Mouse (Mus musculus): ENCODE data around the gene Ndufb3.
"Not testable (repeated sequence)": the region's sequence is repeated elsewhere in the genome, so short reads cannot be mapped to it uniquely, and the experiment has no call there.

The Ndufb3 gene

DNA sequence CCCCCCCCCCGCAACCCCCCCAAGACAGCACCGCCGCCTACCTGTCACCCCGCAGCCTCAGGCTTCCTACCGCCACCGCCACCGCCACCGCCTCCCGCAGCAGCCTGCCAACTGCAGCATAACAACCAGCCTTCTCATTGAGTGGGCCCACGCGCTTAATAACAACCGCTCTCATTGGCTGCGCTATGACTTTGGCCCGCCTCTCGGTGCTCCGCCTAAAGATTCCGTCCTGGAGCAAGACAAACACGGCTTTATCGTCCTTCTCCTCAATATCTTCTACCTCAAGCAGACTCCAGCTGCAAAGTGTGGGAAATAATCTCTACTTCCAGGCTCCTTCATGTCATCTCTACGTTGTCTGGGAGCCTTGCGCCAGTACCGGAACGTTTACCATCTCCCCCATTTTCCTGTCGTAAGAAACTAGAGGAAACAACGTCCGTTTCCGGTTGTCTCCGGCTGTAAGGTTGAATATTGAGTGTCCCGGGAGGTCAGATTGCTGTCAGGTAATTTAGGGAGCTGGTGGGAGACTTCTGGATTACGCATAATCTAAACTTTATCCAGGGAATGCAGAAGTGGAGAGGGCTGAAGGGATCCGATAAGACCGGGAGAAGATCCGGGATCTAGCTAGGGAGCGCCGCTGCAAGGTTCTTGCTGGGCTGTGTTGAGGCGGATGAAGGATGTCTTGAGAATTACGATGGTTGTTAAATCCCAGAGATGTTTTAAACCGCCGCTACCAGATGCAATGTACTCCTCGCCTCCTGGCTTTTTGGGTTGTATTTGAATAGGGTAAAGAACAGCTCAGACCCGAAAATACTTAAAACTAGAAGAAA, at the start of gene Ndufb3, which contains the start of gene Fam126b:
Gene Ndufb3, plus strand, starts transcription at position 214 of the 827 bp plus-strand sequence.
Gene Fam126b, minus strand, starts transcription at position 153 of the 827 bp plus-strand sequence.
- DNase-seq = peak; percentile 85 to 86

DNA sequence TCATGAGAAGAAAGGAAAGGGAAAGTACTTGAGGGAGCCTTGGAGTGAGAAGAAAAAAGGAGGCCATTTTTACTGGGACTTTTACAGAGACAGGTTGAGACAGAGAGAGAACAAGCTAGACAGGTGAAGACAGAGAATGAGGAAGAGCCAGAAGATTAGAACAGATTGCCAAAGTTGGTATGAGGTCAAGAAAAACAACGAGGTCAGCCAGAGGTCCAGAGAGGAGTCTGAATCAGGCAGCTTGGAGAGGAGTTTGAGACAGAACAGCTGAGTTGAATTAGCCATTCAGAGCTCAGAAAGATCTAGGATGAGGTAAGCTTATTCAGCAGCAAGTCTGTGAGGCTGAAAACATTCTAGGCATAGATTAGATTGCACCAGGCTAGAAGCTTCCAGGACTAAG, 44.8 kb upstream of the Ndufb3 start:
- DNase-seq = no peak

DNA sequence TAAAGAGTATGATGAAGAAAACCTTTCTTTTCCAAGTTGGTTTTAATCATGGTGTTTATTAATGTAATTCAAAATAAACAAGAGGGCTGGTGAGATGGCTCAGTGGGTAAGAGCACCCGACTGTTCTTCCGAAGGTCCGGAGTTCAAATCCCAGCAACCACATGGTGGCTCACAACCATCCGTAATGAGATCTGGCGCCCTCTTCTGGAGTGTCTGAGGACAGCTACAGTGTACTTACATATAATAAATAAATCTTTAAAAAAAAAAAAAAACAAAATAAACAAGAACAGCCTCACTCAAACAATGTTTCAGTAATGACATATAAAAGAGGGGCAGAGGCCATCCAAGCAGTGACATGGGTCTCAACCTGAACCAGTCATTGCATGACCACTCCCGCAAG, 25.8 kb upstream of the Ndufb3 start:
- not testable (repeated sequence) for DNase-seq

DNA sequence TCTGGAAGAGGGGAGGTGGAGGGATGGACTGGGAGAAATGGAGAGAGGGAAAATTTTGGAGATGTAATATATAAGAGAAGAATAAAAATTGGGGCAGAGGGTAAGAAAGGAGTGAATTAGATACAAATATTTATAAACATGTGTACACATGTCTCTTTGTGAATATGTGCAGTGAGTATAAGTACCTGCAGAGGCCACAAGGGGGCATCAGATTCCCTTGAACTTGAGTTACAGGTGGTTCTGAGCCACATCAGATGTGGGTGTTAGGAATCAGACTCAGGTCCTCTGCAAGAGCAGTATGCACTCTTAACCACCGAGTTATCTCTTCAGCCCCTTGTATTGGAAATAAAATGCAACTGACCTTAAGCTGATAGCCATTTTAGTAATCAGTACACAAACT, 23.7 kb upstream of the Ndufb3 start:
- peak; percentile 47 to 59 for DNase-seq

DNA sequence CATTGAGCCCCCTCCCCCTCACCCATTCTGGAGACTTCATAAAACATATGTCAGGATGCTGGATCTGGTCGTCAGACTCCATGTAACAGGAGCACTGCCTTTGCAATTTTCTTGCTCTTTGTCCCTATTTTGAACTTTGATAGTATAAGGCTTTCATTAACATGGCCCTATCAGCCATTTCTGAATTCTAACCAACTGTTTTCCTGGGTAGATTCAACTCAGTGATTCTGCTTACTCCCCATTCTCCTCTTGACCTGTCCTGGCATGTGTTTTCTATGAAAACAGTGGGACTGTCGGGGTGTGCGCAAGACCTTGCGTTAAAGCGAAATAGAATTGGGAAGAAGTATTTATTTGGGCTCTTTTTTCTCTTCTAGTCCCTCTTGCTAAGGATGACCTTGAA, 21.2 kb upstream of the Ndufb3 start:
- no peak for DNase-seq

DNA sequence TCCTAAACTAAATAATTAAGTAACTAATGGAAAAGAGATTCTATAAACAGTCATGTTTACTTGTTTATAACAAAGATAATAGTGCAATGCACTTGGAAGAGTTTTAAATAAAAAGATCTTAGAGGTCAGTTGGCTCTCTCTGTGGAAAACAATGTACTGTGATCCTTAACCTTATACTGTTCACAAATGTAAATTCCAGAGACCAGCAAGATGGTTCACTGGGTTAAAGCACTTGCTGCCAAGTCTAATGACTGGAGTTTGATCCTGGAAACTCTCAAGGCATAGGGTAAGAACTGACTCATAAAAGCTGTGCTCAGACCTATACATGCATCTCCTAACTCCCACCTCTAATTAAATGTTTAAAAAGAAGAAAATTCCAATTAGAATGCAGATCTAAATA, 19.6 kb upstream of the Ndufb3 start:
- no peak for DNase-seq

DNA sequence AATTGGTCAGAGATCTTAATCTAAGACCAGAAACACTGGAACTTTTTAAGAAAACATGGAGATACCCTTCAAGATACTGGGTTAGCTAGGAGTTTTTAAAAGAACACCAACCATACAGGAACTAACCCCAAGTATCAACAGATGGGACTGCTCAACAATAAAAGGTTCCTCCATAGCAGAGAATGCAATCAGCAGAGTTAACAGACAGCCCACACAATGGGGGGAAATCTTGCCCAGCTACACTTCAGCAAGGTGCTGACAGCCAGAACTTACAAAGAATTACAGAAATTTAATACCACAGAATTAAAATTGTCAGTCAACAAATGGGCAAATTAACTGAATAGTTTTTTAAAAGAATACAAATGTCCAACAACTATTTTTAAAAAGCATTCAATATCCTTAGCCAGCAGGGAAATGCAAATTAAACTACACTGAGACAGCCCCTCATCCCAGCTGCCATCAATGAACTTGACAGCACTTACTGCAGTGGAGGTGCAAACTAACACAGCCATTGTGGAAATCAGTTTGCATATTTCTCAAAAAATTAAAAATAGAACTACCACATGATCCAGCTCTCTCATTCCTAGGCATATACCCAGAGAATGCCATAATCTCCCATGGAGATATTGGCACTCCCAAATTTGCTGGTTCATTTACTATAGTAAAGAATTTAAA, 17.6 kb upstream of the Ndufb3 start:
- DNase-seq = no peak

DNA sequence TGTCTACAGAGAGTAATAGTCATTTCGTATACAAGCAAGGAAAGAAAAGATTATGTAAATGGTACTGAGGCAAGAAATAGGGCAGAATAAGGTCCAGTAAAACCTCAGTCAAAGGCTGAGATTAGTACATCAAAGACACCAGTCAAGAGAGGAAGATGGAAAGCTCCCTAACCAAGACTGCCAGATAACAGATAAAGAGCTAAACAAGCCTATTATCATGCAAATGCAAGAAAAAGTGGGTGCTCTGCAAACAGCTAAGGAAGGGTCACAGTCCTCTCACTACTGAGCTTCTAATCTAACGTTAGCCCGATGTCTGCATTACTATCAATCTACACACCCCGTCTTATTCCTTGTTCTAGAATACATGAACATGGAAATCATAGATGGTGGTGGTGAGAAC, 15.7 kb upstream of the Ndufb3 start:
- DNase-seq = no peak

DNA sequence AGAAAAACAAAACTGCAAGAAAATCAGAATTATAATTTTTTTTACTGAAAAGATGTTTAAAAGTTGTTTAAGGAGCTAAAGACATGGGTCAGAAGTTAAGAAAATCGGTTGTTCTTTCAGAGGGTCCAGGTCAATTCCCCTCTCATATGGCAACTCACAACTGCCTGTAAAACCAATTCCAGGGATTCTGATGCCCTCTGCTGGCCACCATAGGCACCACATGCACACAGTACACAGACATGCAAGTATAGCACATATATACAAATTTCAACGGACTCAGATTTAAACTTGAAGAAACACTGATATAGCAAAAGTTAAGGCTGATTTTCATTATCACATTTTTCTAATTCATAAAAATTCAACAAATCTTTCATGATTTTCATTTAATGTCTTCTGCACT, 7.0 kb upstream of the Ndufb3 start:
- peak; percentile 19 to 25 for DNase-seq

DNA sequence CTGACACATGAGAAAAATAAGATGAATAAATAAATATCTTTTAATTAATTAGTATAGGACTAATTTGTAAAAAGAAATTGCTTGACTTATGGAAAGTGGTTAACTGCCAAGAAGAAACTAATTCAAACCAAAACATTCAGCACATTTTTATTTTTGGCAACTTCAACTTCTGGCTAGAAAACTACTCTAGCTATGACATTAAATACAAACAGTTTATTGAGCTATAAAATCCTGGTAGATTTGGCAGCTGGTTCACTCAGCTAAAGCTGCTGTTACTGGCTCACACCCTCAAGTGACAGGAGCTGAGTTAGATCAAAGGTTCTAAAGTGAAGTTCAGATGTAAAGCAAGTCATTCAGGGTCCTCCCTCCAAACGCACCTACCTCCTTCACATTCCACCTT, 3.6 kb upstream of the Ndufb3 start:
- DNase-seq = no peak

DNA sequence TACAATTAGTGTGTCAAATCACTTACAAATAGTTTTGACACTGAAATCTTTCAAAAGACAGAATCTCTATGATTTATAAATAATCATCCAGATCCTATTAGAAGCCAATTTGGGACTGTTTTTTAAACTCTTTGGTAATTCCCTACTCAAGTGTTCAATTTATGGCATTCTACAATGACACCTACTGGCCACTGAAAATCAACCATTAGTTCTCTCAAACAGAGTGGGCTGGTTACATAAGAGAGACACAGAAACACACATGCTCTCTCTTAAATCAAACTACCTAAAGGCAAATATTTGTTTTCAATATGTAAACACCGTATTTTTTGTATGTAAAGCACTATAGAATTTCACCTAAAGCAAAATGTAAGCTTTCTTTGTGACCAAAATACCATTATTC, 1.9 kb upstream of the Ndufb3 start:
- DNase-seq = no peak

DNA sequence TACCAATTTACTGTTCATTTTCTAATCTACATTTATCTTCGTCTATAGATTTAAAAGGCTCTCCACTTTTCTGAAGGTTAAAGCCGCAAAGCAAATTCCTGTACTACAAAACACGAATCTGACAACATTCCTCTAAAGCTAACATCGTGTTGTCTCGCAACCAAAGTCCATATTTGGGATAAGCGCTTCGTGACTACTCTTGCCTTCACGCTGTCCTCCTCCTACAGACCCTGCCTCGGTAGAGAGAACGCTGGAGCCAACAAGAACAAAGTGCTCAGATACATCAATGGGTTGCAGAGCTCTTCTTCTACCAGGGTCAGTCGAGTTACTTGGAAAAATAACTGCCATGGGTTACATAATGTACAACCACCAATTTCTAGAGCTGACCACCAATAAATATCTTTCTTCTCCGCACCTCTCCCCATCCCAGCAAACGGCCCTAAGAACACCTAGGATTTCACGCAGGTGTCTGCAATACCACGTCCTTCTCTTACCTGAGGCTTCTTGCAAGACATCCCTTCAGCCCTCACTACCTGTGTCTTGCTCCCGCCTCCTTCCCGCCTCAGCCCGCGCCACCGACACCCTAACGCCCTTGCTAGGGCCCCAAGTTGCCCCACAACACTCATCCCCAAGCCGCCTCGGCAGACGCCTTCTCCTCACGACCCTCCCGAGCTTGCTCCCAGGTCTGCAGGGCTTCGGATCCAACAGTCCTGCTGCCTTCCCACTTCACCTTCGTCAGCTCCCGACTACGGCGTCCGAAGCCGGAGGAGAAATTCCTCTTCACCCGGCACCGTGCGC, 612 bp upstream of the Ndufb3 start:
- DNase-seq = no peak

DNA sequence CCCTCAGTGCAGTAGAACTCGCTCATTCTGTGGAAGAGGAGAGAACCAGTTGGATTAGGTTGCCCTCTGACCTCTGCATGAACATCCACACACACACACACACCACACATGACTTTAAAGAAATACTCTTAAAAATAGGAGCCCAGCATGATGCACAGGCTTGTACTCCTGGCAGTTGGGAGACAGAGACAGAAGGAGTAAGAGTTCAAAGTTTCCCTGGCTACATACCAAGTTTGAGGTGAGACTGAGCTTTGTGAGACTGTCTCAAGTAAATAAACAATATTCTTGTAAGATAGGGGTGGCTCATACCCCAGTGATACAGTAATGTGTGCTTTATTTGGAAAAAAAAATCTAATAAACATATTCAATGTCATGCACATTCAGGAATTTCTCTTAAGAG, 1.3 kb downstream of the Ndufb3 start:
- no peak for DNase-seq

DNA sequence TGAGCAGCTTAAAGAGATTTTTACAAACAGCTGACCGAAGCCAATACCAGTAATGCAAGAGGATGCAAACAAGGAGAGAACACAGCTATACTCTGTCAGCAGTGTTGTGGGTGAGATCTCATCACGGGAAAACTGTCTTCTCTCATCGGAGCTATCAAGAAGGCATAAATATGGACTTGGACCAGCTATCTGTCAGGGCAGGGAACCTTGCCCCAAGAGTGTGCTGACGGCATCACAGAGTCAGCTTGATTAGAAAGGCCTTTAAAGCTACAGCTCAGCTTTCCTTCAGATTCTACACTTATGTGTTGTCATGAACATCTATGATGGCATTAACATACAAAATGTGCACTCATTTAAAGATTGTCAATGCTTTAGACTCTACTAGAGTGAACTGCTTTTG, 16.5 kb downstream of the Ndufb3 start:
- no peak for DNase-seq

DNA sequence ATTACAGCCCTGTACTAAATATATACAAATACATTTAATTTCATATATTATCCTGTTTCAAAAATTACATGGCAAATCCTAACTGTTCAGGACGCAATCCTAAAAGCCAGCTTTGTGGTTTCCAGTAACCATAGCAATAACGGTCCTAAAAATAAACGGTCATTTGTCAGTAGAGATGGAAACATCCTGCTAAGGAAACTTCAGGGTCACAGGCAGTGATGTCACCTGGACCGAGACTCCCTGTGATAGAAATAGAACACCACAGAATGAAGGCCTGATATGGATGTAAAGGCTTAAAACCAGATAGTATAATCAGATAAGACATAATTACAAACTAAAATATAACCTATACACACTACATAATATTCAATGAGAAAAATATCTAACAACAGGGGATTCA, 17.6 kb downstream of the Ndufb3 start:
- DNase-seq = no peak

DNA sequence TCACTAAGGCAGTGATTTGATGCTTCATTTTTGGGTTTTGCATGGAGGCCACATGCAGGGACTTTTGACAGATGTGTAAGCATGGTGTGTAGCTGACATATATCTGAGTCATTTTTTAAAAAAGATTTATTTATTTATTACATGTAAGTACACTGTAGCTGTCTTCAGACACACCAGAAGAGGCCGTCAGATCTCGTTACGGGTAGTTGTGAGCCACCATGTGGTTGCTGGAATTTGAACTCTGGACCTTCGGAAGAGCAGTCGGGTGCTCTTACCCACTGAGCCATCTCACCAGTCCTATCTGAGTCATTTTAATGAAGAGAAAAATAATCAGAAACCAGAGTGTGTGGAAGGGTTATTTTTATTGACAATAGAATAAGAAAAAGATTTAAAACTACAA, 23.4 kb downstream of the Ndufb3 start:
- not testable (repeated sequence) for DNase-seq

DNA sequence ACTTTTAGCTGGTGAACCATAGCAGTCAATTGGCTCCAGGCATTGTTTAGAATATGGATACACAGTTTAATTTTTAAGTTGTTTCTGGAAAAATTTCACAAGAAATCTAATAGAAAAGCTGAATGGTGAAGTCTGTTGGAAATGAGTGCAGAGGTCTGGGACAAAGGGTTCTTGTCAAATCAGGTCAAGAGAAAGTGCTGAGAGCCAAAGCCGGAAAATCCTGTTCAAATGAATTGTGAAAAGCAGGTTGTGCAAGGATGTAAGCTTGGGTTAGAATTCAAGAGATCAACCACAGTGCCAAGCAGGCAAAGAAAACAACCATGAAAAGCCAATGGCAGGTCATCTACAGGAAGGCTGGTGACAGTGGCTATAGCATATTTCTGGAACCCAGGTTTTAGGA, 24.0 kb downstream of the Ndufb3 start:
- DNase-seq = no peak

DNA sequence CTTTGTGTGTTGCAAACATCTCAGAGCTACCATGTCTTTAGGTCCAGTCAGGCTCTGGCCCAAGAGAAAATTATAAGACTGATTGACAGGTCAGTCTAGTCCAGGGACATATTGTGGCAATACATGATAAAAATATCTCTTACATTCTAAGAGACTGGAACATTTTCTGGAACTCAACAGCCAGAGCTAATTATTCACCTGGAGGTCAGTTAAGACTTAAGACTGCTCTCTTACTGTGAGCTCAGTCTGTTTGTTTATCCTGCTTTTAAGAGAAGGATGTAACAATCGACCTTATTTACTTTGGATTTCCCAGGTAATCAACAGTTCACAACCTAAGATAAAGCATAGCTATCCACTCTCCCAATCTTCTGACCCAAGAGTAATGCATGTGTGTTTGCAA, 24.4 kb downstream of the Ndufb3 start:
- DNase-seq = no peak

DNA sequence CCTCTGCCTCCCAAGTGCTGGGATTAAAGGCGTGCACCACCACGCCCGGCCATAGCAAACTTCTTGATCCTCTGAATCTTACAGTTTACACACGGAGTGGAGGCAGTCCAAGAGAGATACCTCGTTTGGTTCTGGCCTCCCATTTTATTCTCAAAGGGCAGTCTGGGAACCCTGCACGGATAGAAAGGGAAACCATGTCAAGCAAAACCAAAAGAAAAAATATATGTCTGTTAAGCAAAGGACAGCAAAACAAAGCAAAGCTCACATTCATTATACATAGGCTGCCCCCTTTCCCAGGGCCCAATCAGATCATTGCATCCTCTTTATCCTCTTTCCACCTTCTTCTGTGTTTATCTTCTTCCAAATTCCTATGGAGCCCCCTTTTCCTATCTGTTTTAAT, 27.6 kb downstream of the Ndufb3 start:
- no peak for DNase-seq

DNA sequence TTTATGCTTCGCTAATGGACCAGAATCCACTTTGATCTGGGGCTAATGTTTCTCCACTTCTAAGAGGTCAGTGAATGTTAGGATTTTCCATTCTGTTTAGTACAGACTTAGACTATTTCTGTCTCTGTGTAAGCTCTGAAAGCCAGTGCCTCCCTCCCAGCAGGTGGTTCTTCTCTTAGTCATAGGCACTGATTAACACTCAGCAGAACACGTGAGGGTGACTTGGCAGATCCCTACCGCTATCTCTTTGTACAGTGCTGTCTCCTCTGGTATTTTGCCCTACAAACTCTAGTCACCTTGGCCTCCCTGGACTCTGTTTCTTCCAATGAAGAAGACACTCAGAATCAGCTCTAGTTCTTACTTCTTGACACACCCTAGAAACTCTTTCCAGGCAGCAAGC, 28.2 kb downstream of the Ndufb3 start:
- DNase-seq = no peak

DNA sequence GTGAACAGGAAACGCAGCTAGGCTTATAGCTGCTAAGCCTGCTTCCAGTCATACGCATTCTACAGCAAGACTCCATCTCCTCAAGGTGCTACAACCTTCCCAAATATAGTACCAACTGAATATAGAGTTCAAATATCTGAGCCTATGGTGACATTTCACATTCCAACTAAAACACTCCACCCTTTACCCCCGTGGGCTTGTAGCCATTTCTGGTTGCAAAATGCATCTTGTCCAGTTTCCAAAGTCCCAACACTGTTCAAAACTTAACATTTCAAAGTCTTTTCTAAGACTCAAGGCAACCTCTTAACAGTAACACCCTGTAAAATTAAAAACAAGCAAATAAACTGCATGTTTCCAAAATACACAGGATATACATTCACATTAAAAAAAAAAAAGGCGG, 29.0 kb downstream of the Ndufb3 start:
- no peak for DNase-seq

DNA sequence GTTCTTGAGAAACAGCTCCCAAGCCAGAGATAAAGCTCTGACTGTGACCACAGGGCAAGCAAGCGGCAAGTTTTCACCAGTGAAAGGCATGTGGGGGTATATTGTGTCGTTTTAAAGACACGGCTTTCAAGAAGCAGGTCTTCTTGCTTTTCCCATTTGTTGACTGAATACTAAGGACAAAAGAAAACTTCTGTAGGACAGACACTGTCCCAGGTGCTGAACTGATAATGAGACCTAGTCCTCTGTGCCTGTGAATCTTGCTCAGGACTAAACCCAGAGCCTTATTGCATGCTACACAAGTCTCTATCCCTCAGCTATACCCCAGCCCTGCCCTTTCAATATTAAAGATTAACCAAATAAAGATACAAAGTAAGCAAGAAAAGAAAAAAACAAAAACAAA, 30.0 kb downstream of the Ndufb3 start:
- DNase-seq = no peak

DNA sequence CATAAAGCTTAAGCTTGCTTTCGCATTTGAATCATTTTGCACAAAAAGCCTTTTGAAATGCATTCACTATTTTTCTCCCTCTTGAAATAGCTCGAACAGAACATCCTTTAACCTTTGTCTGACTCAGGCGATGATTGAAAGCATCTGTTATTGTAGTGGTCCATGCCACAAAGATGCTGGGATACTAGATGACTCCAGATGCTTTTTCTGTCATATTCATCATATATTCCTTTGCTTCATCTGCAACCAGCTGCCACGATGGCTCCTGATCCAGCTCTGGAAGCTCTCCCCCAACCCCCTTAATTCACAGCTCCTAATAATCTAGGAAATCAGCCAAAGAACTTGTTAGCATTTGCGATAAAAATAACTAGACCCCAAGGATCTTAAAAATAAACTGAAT, 30.9 kb downstream of the Ndufb3 start:
- no peak for DNase-seq

Data from thymus, postnatal 36 days (tissue).